Mouse (Mus musculus) spleen, adult 2 months (tissue): ENCODE measurements around the gene 4933428M09Rik.

Experiments
- CTCF ChIP-seq: fragments of 200-500 bp; IDR thresholded peaks from 2 replicates; pipeline ENCODE4 v1.5.1; 2011; ENCODE audit warnings: mild to moderate bottlenecking, inconsistent platforms; ENCODE audit not compliant: insufficient read depth, insufficient read length, insufficient replicate concordance; ENCODE audit errors: extremely low read depth
- POLR2A ChIP-seq: fragments of 200-500 bp; IDR thresholded peaks from 2 replicates; pipeline ENCODE4 v1.6.1; 2011; ENCODE audit warnings: low read depth, low read length, inconsistent platforms

GRCm38 (mm10) chrX:139217776-139218175 is 38.7 kb downstream of the 4933428M09Rik start:
- TF ChIP-seq CTCF (no peak), POLR2A (no peak)
